Mouse (Mus musculus): ENCODE results near the gene Sgms2.

DNA sequence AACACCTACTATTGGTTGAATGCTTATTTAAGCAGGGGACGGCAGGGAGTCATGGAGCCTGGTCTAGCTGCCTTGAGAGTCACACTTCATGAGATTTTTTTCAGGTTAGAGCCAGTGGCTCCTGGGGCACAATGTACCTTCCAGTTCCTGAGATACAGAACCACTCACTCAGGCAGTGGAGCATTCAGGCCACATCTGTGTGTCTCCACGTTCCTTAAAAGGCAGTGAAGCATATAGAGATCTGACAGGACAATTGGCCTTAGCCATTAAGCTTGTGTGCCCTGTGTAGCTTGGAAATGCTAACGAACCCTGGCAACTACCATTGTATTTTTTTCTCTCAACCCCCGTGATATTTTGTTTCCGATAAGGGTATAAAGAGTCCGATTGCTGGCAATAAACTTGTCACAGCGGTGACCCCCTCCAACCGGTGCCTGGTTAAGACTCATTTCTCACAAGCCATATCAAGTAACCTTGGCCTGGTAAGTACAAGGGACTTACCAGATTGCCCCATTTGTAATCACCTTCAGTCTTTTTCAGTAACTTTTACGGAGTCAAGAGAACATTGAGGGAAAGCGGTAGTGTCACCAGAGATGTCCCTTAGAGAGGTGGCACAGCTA is 5.4 kb upstream of the Sgms2 start:
- TF ChIP-seq IRF4 (IDR thresholded peaks at IDR 0.05; ENCODE audit: low read depth, low read length) (no peak), POLR2A (IDR thresholded peaks at IDR 0.05; ENCODE audit: low read depth, low read length) (no peak), JUN (IDR thresholded peaks at IDR 0.05; ENCODE audit: insufficient read depth, low read depth, low read length) (no peak)

All from CH12.LX (cell line).